9 mouse cellular contexts compared by ENCODE assay signal in the genomic region with DNA sequence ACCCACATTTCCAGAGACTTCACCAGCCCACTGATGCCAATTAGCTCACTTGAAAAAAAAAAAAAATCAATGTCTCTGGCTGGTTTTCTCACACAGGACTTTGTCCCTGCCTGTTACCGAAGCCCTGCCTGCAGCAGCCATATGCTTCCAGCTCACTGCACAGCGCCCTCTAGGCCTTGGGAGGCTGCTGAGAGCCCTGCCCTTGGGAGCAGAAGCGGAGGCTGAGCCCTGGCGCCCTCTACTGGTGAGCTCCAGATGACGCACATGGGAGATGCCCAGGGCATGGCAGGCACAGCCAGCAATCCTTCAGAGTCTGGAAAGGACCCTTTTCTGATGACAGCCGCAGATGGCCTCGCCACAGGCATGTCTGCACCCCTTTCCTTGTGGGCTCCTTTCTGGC. TPM values are rescaled to one million over a fixed set of nuclear protein-coding genes. Genes with fewer than 3 reads are reported as not detected.
DNase-seq lines count a peak whose midpoint lies in the region; ATAC-seq and TF ChIP-seq lines count a peak whose summit lies in the region.
"Had no signal": no experiment of that assay in that cellular context is flagged by ENCODE, and none has a peak within 500 bp of the region (broad histone marks: within the 10 kb centered on the region; RNA-seq: fewer than 3 reads in every experiment).

No protein-coding gene starts in this region.

- H3K9ac ChIP-seq in forebrain, postnatal 0 days: no peak overlapping the region
- H3K9ac ChIP-seq: heart, embryonic 13.5 days had no signal

- H3K9me3 ChIP-seq in forebrain, postnatal 0 days (ENCODE audit: low read length): no peaks in the 10 kb centered on the region
- H3K9me3 ChIP-seq: heart, embryonic 13.5 days had no signal

- TF ChIP-seq CTCF in forebrain, postnatal 0 days (IDR thresholded peaks at IDR 0.05; ENCODE audit: low read depth): peak; percentile 91

- DNase-seq in urinary bladder, postnatal 14 days (ENCODE audit: low spot score): peak; percentile 73
- no peak for DNase-seq in urinary bladder, adult 2 months (ENCODE audit: low spot score)
- DNase-seq in c-Kit-positive CD71-negative TER-119-negative erythroid progenitor cells, embryonic 14.5 days (ENCODE audit: low read depth): peak; percentile 74
- peak; percentile 74 for DNase-seq in forebrain, postnatal 0 days
- peak; percentile 50 to 82 for DNase-seq in kidney, adult 8-10 months
- peak; percentile 83 for DNase-seq in liver
- peak; percentile 25 for DNase-seq in ovary, postnatal 10 days (ENCODE audit: low spot score)
- DNase-seq in thymus, postnatal 0 days (ENCODE audit: low spot score): peak; percentile 71

- WGBS in forebrain, postnatal 0 days: 24% methylated on average over 7 of the region's 7 CpGs

- peaks cover 12% of the 10 kb centered on the region for H3K36me3 ChIP-seq in forebrain, postnatal 0 days (ENCODE audit: insufficient read depth)
- H3K36me3 ChIP-seq: heart, embryonic 13.5 days had no signal

- H3K4me3 ChIP-seq in forebrain, postnatal 0 days (ENCODE audit: low read depth, low read length): no peak overlapping the region
- H3K4me3 ChIP-seq: heart, embryonic 13.5 days had no signal

- H3K27ac ChIP-seq in forebrain, postnatal 0 days (ENCODE audit: low read depth, low read length): no peak overlapping the region
- H3K27ac ChIP-seq: heart, embryonic 13.5 days had no signal

- no peaks in the 10 kb centered on the region for H3K4me1 ChIP-seq in forebrain, postnatal 0 days (ENCODE audit: insufficient read depth)

- H3K27me3 ChIP-seq in forebrain, postnatal 0 days (ENCODE audit: insufficient read depth, low read length): no peaks in the 10 kb centered on the region

- ATAC-seq in forebrain, postnatal 0 days: peak; percentile 77

- H3K4me2 ChIP-seq in forebrain, postnatal 0 days (ENCODE audit: low read depth): no peak overlapping the region
- H3K4me2 ChIP-seq: heart, embryonic 13.5 days had no signal

RNA-seq across cellular contexts. Expression of a gene that starts 12.8 kb away (rescaled TPM):
- not detected in 2 replicates for polyA plus RNA-seq in urinary bladder, adult 2 months (2012; rRNA removed)
- total RNA-seq in forebrain, postnatal 0 days (2014; rRNA removed): 13.6 and 14.6 TPM in 2 replicates
- polyA plus RNA-seq in forebrain, postnatal 0 days (2015; fragmentation: Nextera tagmentation; extraction: Ambion mirVana): 19.8 and 20.7 TPM in 2 replicates
- 0.10 and 0.12 TPM in 2 replicates for polyA plus RNA-seq in thymus, postnatal 0 days (2015; fragmentation: Nextera tagmentation; extraction: Ambion mirVana)
- polyA plus RNA-seq: heart, embryonic 13.5 days had no signal

RNA-seq across cellular contexts. Expression of a gene that starts 16.7 kb away (rescaled TPM):
- not detected in 2 replicates for polyA plus RNA-seq in urinary bladder, adult 2 months (2012; rRNA removed)
- not detected in 2 replicates for total RNA-seq in forebrain, postnatal 0 days (2014; rRNA removed)
- polyA plus RNA-seq in forebrain, postnatal 0 days (2015; fragmentation: Nextera tagmentation; extraction: Ambion mirVana): not detected in 2 replicates
- not detected in 2 replicates for polyA plus RNA-seq in thymus, postnatal 0 days (2015; fragmentation: Nextera tagmentation; extraction: Ambion mirVana)
- polyA plus RNA-seq: heart, embryonic 13.5 days had no signal

RNA-seq across cellular contexts. Expression of a gene that starts 42.6 kb away (rescaled TPM):
- 70.3 and 76.2 TPM in 2 replicates for polyA plus RNA-seq in urinary bladder, adult 2 months (2012; rRNA removed)
- 61.2 and 68.6 TPM in 2 replicates for total RNA-seq in forebrain, postnatal 0 days (2014; rRNA removed)
- 98.3 and 105 TPM in 2 replicates for polyA plus RNA-seq in forebrain, postnatal 0 days (2015; fragmentation: Nextera tagmentation; extraction: Ambion mirVana)
- polyA plus RNA-seq in thymus, postnatal 0 days (2015; fragmentation: Nextera tagmentation; extraction: Ambion mirVana): 47.0 and 60.1 TPM in 2 replicates

Comparison
In these comparisons a context has a peak if more than half of its experiments do, and no peak if none do; other contexts are left out.
1. RNA of a gene that starts 12.8 kb away (polyA plus RNA-seq): 19.8 to 20.7 TPM in forebrain, postnatal 0 days; 0.10 to 0.12 TPM in thymus, postnatal 0 days and not detected in urinary bladder, adult 2 months; every median in the first group is over 10 times any median in the second.